Mouse (Mus musculus) 3T3-L1 (cell line): ENCODE measurements around the gene Lmx1a.
A peak's percentile ranks its signal among the peaks of the same experiment; 100 is the strongest.

Source experiments
- DNase-seq: peaks from one replicate; pipeline ENCODE4 v3.0.0-alpha.2; 2015; ENCODE audit warnings: low read depth, low spot score

Lmx1a gene

DNA sequence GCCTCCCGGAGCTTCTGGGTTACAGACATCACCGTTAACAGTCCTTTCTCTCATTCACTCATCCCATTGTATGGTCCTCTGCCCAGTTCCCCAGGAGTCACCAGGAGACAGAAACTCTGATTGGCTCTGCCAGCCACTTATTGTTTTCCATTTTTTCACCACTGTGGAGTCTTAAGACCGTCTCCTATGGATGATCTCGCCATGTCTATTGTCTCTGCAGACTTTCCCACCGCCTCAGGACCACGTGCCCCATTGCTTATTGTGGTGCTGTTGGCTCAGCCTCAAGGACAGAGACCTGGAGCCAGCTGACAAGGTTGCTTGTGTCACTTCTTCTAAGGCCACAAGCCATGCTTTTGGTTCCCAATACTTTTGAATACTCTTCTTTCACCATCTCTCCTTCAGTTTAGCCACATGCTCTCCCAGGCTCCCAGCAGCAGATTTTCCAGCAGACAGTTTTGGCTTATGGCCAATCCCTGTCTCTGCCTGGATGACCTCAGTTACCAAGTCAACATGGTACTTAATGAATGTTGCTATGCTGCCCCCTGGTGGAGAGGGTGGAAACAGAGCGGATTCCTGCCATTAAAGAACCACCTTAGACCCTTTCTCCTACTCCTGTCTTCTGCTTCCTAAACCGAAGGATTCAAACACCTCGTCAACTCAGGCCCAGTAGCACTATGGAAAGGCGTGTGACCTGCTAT lies 92.9 kb downstream of the Lmx1a start:
- peak; percentile 66 for DNase-seq

DNA sequence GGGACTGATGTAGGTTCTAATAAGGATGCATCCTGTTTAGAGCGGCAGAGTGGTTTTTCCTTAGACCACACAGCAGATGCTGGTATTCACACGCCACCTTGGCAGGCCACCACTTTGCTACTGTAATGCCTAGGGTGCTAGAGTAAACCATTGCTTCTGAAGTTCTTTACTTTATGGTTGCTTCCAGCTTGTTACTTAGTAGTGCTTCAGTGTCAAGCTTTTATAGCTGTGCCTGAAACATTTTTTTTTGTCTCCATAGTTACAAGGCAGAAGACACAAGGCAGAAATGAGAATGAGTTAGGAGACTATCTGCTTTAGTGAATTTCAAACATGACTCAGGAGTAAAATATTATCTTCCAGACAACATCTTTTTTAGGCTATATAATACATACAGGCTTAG lies 95.0 kb downstream of the Lmx1a start:
- DNase-seq, result no peak

DNA sequence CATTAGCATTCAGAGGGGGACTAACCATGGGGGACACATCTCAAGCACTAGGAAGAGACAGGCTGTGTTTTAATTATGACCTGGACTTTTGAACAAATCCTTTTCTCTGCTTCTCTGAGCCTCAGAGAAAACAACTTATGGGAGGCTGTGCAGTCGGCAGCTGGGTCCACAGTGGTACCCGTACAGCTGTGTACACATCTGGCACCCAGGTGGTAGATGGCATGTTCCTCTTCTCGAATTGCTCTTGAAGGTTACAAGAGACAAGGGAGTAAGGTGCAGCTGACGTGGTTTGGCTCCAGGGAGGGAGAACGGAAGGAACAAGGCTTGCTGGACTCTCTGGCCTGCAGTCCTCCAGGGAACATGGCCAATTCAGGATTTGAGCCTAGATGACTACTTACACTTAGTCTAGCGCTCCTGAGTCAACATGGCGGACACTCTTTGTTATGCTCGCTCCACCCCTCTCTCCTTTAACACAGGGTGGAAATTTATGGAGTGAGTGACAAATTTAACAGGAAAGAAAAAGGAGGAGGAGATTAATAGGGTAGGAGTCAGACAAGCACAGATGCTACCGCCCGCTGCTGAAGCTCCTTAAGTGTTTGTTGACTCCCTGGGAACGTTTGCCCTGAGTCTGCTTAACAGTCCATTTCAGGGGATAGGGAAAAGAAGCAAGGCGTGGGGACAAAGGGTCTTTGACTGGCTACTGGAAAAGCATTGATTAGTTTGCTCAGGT lies 99.8 kb downstream of the Lmx1a start:
- DNase-seq, result no peak

DNA sequence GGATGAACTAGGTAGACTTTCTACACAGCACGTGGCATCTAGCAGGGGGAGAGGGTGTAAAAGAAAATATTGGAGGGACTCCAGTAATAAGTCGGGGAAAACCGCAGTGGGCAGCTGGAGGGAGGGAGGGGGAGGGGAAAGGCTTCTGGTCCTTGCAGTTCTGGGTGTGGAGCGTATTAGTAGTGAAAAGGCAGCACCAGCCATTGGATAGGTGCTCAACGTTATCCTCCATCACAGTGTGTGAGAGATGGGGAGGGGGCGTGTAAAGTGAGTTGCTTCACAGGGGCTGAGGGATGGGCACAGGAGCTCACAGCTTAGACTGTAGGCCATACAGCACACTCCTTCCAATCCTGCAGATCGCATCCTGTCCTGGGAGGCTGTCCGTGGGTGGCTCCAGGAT lies 100.4 kb downstream of the Lmx1a start:
- DNase-seq, result no peak

DNA sequence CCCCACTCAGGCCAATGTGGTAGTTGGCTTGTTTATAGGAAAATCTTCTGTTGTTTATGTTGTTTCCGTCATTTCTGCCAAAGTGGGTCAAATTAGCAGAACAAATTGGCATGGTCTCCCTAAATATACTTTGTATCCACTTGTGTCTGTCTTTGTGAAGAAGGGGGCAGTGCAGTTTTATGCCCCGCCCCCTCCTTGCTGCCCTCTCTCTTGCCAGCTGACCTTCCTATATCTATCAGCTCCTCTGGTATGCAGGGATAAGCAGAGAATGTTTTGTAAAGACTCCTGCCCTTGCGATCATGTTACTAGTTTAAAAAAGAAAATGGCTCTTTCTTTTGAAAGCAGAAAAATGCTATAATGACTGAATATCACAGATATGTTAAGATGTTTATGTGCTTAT lies 101.7 kb downstream of the Lmx1a start:
- no peak for DNase-seq

DNA sequence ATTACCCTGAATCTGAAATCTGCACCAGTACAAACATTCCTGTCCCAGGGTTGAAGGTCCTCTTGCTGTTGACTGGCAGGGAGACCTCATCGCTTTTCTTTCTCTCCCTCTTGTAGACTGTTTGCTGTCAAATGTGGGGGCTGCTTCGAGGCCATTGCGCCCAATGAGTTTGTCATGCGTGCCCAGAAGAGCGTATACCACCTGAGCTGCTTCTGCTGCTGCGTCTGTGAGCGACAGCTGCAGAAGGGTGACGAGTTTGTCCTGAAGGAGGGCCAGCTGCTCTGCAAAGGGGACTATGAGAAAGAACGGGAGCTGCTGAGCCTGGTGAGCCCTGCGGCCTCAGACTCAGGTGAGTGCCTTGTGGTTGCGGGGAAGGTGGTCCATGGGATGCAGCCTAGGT lies 102.2 kb downstream of the Lmx1a start:
- DNase-seq, result no peak

DNA sequence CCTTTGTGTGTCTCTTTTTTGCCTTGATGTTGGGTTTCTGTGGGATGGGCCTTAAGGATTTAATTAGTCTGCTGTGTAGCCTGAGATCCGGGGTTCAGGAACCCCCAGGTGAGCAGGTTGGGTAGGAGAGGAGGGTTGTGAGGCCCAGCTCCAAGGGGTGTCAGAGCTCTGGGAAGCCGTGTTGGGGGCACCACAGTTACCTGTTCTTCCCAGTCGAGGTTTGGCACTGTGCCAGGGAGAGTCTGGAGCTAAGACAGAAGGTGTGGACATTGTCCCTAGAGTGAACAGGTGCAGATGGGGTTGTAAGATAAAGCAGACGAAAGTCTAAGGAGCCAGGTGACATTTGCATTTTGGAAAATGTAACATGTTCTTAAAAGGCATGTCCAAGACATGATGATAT lies 112.9 kb downstream of the Lmx1a start:
- DNase-seq, result no peak

DNA sequence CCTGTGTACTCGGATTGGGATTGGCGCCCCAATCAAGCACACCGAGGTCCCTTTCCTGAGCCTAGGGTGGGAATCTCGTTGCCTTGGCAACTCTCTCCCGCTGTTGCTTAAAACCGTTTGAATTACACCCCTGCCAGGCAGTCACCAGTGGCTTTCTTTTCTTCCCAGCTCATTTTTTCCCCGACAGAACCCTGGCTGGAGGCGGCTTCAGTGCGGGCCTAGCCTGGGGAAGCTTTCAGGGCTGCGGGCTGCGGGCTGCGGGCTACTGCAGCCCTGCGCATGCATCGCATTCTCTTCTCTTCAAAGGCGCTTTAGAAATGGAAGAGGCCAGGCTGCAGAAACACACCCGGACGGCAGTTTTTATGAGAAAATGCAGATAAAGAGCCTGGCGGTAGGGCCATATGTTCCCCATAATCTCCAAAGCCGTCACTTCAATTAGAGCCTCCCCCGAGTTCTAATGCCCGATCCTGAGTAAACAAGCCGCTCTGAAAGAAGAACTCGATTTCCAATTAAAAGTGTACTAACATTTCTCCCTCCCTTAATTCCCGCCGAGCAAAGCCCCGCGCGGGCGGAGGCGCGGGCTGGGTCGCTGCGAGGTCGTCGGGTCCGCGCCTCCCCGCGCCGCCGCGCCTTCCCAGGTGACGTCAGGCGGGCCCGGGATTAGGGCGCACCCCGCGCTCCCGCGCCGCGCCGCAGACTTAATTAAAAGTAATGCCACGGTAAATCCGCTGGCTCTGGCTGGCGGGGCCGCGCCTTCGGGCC lies 113.7 kb downstream of the Lmx1a start:
- no peak for DNase-seq

DNA sequence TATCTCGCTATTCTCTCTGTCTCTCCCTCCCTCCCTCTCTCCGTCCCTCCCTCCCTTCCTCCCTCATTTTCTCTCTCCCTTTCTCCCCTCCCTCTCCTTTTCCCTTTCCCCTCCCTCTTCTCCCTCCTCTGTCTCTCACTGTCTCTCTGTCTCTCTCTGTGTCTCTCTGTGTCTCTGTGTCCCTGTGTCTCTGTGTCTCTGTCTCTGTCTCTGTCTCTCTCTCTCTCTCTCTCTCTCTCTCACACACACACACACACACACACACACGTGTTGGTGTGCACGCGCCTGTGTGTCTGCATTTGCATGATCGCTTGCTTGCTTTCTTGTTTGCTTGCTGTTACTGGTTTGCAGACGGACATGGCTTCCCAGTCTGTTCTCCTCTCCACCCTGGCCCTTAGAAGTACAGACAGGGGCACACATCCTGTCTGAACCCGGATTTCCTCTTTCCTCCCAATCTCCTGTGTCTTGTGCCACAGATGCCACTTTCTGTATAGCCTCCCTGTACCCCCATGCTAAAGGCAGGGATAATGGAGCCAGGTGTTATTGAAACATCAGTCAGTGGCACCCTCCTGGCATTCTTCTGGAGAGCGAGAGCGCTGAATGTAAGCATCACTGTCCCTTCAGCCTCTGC lies 114.4 kb downstream of the Lmx1a start:
- DNase-seq, result no peak

DNA sequence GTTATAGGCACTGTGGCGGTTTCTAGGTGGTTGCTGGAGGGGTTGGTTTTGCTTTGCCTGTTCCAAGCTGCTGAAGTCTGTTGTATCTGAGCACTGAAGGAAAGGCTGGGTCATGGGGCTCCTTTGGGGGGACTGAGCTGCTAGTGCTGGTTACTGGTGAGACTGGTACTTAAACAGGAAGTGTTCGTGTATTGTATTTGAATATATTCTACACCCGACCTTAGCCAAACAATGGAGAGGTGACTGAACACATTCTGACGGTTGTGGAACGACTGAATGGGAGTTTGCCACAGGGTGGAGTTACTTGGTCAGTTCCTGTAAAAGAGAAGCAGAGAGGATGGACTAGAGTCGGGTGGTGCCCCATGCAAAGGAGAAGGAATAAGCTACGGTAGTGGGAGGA lies 115.8 kb downstream of the Lmx1a start:
- no peak for DNase-seq

DNA sequence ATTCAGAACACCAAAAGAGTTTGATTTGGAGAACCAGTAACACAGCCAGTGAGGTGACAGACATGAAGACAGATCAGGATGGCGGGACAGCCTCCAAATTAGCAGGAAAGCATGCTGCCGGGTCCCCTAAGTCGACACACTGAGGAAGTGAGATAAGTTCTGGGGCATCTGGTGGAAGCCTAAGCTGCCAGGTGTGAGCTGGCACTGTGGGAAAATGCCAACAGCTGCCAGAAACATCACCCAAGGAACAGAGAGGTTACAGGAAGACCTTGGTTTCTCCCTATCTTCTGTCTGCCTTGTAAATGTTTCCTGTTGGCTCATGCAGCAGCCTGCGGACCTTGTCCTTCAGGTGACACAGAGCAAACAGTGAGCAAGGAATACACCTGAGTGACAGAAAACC lies 122.1 kb downstream of the Lmx1a start:
- DNase-seq, result no peak

DNA sequence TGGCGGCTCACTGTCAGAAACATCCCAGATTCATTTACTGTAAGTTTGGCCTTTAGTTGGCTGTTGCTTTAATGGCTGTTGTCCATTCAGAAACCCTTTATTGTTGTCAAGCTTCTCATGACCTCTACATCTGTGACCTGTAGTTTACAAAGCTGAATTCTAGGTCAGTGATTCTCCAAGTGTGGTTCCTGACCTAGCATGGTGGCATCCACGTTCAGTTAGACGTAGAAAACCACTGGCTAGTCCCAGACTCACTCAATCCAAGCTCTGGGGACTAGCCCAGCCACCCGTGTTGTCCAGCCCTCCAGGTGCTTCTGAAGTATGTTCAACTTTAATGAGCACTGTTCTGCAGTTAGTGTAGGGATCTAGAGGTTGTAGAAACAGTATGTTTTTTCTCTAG lies 126.1 kb downstream of the Lmx1a start:
- no peak for DNase-seq

DNA sequence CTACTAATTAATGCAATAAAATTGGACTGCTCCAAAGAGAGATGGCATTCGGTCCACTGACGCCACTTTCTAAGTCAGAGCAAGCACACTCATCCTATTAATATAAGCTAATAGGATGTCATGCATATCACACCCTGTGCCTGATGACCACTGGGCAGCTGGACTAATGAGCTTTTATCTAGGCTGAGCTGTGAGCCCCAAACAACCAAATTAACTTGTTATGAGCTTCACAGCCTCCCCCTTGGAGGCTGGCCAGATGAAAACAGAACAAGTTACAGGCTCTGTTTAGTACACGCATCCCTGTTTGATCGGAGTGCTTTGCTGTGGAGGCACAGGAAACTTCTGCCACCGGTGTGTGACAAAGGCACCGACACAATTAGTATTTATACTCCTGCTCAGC lies 128.0 kb downstream of the Lmx1a start:
- DNase-seq, result no peak

DNA sequence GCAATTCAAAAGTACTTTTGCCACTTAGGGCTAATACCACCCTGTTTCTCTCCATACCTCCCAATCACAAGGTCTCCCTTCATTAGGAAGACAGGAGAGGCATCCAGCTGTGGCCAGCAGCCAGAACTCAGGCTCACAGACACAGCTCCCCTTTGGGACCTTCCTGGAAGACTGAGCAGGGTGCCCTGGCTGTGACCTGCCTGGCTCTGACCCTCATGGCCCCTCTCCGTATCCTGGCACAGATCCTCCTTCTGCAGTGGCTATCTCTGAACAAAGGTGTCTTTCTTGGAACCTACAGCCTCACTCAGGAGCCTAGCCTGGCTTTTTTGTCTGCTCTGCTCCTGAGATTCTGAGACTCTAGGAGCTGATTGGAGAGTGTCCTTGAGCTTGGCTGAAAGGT lies 128.6 kb downstream of the Lmx1a start:
- DNase-seq, result no peak

DNA sequence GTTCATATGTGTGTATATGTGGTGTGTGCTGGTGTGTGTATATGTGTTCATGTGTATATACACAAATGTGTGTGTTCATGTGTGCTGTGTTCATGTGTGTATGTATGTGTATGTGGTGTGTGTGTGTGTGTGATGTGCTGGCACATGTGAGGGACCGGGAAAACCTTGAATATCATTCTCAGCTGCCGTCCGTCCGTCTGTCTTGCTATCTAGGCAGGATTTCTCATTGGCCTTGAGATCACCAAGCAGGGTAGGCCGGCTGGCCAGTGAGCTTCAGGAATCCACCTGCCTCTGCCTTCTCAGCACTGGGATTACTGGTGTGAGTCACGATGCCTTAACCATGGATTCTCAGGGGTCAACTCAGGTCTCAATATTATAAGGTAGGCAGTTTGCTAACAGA lies 131.0 kb downstream of the Lmx1a start:
- no peak for DNase-seq

DNA sequence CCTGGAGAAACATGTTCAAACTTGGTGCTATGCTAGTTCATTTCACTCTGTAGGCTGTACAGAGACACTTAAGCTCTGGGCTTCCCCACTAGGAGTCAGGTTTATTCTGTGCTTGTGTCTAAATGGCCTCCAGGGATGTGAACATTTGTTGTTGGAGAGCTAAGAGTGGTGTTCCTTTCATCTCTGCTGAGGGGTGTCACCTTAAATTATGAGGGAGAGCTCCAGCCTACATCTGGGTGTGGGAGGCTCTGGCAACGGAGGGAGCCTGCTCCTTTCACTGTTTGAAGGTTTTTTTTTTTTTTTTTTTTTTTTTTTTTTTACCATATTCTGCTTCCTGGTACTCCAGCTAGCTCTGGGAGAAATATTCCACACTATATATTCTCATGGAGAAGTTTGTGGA lies 132.1 kb downstream of the Lmx1a start:
- DNase-seq, result no peak

DNA sequence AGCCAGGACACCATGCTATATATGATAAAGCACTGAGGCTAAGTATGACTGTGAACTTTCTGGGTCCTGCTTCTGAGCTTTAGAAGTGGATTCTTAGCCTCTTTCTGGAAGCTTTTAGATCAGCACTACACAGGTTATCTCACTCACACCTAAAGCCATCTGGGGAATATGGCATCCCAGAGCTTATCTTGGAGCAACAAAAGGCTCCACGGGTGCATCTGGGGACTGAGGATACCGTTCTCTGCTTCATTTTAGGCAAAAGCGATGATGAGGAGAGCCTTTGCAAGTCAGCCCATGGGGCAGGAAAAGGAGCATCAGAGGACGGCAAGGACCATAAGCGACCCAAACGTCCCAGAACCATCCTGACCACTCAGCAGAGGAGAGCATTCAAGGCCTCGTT lies 141.3 kb downstream of the Lmx1a start:
- DNase-seq, result no peak

DNA sequence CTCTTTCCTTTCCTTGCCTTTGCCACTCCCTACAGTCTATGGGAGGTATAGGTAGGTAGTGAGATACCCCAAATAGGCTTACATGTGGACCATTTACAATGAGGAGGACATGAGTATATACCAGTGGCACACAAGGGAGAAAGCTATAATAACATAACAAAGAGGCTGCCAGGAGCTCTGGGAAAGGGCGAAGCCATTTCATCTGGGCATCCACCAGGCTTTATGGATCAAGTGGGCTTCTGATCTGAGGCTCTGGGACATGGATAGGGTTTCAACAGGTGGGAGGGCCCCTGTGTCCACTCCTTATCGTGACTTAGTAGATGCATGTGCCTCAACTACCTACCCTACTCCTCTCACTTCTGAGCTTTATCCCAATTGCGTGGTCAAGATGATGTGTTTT lies 142.6 kb downstream of the Lmx1a start:
- DNase-seq, result no peak

DNA sequence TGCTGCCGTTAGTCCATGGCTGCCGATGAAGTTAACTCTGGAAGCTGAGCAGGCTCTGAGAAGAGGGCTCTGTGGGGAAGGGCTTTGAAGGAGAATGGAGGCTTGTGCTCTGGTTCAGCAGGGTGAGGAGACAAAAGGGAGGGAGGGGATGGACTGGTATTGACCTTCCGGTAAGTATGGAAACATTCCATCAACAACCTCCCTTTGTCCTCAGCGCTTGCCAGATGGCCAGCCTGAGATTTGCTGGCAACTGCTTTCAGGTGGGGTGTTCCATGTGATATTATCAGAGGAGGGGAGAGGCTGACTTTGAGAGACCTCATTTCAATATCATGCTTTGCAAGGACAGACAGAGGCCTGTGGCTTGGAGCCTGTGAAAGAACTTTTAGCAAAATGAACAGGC lies 165.8 kb downstream of the Lmx1a start:
- no peak for DNase-seq

DNA sequence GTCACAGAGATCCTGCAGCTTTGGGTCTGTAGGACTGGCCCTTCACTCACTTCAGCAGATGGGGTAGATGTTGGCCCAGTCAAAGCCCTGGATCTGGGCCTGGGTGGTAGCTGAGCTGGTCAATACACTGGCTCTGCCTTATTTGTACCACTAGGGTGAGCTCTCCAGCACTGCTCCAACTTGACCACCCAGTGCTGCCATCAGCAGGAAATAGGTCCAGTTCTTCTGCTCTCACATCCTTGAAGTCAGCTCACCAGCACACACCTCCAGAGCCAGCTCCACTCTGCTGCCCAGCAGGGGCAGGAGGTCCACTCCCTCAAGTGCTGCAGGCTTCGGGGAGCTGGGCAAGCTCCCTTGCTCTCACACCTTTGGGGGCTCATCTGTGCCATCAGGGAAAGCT lies 183.0 kb downstream of the Lmx1a start:
- DNase-seq, result no peak

DNA sequence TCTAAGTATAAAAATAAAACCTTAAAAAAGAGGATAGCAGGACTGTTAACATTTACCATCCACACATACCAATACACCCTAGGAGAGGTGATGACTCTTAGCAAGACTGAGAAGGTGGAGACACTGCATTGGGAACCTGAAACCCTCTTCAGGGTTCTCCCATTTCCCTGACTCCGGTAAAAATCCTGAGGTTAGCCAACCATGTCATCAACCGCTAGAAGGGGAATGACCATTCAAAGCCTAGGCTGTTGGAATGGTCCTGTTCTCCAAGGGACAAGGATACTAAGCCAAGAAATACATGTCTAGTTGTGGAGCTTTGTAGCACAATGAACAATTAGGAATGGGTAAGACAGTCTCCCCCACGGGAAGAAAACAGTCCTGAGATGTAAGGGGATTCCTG lies 185.1 kb downstream of the Lmx1a start:
- DNase-seq, result no peak

DNA sequence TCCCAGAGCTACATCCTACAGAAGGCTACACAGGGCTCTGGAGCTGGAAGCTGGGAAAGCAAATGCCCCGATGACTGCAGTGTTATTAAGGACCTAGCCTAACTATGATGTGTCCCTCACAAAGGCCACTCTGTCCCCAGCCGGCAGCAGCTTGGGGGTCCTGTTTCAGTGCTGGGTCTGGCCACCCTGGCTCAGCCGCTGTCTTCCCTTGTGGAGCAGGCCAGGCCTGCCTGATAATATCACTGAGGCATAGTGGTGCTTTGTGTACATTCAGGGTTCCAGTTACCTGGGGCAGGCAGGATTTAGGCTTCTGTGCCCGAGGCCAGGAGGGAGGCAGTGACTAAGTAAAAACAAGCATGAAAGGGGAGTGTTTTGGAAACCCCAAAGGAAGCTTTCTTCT lies 188.9 kb downstream of the Lmx1a start:
- no peak for DNase-seq
